Mouse (Mus musculus): ENCODE measurements around the gene Sorcs1.

DNA sequence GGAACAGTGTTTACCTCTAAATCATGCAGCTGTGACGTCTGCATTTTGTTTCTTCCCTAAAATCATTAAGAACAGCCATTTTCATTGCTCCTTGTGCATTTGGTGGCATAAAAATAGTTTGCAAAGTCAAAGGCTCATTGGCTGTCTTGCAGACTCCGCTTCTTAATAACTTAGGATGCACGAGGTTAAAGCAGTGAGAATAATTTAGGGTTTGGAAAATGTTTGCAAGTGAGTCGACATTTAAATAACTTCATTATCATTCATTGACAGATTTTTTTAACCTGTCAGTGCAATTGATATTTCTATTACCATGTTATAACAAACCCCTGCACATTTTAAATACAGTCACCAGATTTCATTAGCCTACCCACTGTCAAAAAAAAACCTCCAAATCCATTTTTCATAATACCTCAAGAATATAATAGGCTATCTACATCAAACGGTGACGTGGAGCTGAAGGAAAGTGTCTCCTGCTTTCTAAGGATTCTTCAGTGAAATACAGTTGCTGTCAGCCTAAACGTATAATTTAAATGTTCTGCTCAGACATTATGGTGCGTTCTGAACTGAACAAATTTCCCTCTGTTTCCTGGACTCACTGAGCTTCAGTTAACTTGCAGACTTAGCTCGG, 288.4 kb downstream of the Sorcs1 start:
- TF ChIP-seq CTCF (IDR thresholded peaks at IDR 0.05; ENCODE audit: insufficient read depth, low read length) (no peak), POLR2A (IDR thresholded peaks at IDR 0.05; ENCODE audit: borderline replicate concordance, extremely low read depth, low read depth, low read length) (no peak)

Measured in lung, adult 2 months (tissue).